Mouse (Mus musculus) layer of hippocampus, adult 11-12 months (tissue): ENCODE data around the gene Cnn3.

ENCODE experiments used
- DNase-seq: peaks from one replicate; pipeline ENCODE4 v3.0.0; 2022; ENCODE audit warnings: low spot score

Cnn3 gene

DNA sequence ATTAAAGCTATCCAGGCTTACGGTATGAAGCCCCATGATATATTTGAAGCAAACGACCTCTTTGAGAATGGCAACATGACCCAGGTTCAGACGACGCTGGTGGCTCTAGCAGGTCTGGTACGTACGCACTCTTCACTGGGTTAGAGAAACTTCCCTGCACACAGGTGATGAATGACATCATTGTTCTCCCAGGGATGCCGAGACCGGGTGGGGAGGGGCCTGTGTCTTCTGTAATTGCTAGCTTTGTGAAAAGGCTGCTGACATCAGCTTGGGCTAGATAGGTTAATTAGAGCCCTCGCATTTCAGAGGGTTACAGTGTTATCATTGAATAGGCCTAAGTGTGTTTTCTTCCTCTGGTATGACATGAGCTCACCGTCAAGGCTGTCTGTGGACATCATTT is 25.1 kb downstream of the Cnn3 start:
- DNase-seq = no peak

DNA sequence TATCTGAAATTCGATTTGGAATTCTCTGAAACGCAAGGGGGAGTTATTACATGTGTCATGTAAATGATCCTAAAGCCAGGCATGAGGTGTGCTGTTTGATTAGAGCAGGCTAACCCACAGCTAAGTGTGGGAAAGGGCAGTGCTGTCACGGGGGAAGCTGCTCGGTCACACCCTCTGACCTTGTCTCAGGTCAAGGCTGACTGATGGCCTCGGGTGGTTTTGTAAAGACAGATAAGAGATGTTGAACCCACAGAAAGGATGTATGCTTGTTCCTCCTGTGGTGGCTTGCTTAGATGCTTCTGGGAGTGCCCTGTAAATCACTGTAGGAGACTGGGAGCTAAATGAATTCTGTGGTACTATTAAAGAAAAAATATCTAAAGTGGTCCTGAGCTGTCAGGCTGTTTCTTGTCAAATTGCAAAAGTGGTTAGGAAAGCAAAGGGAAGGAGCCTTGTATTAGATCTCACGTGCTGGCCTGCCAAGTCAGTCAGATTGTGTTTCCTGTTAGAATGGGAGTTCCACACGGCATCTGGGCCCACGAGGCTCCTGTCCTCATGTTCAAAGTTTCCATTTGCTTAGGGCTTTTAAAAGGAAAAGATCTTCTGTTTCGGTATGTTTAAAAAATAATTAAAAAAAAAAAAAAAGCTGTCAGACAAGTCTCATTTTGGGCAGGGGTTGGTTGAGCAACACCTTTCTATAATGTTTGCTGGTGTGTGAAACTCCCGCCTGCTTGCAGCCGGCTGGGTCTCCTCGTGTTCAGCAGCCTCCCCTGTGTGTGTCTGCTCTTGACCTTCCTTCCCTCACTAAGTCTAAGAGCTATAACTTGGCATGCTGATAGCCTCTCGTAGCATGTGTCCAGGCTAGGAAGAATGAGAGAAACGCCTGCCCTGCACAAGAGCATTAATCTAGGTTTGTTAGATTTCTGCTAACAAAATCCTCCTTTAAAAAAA is 32.5 kb downstream of the Cnn3 start:
- DNase-seq = no peak

DNA sequence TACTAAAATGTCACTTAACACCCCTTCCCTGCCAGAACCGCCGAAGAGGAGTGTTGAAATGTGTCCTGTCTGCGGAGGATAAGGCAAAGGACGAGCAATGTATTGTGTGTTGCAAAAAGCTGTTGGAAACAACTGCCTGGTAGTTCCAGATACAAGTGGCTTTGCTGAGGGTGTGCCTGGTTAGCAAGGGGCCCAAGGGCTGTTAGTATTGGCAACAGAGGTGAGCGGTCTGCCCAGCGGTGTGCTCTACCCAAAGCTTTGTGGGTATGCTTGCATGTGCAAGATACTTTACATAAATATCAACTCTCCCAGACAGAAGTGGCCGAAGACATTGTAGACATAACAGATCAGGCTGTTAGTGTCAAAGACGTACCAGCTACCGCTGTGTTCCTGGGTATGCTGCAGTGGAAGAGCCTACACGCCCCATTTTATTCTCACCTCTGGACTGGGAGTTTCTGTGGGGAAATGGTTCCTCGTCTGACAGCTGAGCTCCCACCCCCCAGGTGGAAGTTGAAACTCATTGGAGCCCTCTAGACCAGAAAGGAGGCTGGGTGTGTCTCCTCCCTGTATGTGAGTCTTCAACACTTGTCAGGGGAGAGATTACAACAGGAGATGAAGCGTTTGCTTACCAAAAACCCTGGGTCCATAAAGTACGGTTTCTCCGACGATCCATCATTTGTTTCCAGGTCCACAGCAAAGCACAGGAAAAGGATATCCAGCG is 34.3 kb downstream of the Cnn3 start:
- DNase-seq = no peak

DNA sequence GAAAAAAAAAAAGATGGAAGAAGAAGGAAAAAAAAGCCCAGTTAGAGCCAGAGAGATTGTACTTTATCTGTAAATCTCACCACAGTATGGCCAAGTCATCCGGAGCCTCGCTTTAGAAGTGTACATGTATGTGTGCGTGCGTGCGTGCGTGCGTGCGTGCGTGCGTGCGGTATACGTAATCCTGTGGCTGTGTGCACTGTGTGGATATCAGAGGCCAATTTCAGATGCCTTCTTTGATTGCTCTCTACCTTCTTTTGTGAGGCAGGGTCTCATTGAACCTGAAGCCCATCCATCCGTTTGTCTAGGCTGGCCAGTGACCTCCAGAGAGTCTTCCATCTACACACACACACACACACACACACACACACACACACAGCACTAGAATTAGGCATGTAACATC is 35.2 kb downstream of the Cnn3 start:
- no peak for DNase-seq

DNA sequence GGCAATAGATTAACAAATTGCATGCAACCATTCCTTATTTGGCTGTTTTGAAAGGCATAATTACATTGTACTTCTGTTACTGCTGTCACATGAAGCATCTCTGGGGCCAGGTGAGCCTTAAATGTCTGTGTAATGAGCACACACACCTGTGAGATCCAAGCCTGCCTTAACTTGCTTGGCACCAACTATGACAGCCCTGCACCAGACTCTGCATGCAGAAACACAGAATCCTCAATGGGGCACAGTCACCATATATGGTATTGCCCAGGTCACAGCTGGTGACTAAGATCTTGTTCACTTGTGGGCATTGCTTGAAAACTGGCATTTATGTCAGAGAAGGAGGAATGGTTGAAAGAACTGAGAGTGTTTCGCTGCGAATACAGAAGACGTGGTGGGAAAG is 36.5 kb downstream of the Cnn3 start:
- DNase-seq = no peak

DNA sequence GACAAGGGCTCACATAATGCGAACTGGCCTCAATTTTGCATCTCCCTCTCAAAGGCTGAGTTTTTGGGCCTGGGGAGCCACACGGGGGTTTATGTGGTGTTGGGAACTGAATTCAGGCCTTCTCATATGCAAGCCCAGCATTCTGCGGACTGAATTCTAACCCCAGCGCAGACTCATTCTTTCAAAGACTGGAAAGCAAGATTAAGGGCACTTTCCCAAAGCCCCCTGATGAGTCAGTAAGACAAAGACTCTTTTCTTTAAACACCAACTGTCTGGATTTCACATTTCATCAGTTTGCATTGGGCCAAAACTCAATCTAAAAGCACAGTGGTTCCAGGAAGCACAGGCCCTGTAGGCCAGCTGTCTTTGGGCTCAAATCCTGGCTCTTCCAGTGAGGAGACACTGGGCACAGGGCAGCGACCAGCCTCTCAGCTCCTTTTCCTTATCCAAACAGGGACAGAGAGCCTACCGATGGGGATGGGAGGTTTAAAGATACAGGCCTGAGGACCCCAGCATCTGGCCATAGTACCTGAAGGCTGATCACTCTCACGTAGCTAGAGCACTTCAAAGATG is 38.5 kb downstream of the Cnn3 start:
- DNase-seq = no peak

DNA sequence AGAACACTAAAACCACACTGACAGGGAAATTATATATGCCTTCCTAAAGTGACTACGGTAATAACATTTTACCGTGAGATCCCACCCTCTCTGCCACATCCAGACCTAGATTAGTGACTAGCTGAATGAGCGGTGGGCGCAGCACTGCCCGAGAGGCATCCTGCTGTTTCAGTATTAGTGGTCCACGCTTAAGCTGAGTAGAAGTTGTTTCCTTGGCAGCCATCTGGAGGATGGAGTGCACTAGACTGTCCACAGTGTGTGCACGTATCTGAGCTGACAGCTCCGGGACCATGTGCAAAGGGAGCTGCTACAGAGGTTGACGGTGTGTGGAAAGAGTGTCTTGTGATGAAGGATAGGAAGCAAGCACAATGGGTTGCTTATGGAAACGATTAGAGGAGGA is 39.5 kb downstream of the Cnn3 start:
- no peak for DNase-seq

DNA sequence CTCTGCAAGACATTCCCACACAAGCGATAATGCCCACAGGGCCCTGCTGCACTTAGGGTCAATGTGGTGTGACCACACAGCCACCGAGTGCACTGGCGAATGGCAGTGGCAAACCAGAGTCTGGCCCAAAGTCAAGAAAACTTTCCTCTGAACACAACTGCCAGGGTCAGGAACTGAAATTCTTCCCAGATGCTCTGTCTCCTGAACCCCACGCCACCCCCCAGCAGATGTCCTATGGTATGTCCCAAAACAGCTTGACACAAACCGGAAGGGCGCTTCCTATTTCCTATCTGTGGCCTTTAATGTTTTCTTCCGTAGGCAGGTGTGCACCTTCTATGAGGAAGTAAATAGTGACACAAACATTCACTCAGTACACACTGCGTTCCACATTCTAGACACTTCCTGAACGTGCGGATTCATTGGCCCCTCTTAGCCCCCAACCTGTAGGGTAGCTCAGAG is 40.8 kb downstream of the Cnn3 start:
- no peak for DNase-seq

DNA sequence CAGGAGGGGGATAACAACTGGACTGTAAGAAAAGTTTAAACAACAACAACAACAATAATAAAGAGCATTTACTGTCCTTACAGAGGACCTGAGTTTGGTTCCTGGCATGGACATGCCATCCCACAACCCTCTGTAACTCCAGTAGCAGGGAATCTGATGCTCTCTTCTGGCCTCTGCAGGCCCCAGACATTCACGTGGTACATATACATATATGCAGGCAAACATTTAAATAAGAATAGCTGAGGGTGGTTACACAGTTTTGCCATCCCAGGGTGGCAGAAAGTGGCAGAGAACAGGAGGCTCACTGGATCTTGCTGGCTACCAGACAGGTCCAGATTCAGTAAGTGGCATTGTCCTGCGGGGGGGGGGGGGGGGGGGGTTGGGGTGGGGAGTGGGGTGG is 41.8 kb downstream of the Cnn3 start:
- DNase-seq = no peak

DNA sequence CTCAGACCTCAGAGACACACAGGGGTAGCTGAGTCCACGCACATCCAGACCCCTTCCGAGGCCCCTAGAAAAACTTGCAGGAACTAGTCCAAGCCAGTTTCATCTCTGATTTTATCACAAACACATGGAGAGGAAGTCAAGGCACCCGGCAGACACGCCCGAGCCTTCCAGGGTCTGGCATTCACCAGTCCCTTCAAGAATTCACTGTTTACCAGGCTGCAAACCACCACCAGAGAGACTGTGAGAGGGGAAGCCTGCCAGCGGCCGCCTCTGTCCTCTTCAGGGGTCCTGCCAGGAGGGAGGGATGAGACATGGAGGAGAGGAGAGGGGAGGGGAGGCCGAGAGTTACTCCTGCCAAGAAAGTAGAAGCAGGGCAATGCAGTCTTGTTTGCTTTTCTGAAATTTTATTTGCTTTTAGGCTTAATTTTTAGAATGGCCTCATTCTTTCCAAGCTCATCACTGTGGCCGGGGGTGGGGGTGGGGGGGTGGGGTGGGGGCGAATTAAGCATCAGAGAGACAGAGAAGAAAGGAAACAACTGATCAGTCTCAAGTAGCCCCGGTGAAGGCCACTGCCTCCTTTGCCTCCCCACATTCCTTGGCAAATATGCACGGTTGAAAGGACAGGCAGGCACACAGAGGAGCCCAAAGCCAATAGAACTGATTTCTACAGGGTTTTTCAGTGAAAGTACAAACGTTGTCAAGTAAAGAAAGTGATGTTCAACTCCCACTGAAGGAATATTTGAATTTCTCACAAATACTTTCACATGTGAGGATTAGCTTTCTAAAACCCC is 43.1 kb downstream of the Cnn3 start:
- DNase-seq = no peak

DNA sequence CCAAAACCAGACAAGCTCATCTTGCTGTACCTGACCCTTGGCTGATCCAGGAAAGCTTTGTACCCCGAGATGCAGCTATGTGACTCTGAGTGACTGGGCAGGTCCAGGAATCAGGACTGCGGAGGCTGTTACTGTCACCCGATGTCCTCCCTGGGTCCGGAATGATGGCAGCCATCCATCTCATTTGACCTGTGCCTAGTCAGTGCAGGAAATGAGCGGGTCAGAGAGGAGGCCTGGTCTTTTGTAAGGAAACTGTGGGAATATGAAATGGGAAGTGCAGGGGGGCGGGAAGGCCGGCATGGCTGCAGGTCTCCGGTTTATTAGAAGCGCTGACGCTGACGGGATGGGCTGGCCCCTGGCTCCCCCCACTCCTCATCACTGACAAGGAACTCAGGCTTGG is 45.4 kb downstream of the Cnn3 start:
- DNase-seq = no peak

DNA sequence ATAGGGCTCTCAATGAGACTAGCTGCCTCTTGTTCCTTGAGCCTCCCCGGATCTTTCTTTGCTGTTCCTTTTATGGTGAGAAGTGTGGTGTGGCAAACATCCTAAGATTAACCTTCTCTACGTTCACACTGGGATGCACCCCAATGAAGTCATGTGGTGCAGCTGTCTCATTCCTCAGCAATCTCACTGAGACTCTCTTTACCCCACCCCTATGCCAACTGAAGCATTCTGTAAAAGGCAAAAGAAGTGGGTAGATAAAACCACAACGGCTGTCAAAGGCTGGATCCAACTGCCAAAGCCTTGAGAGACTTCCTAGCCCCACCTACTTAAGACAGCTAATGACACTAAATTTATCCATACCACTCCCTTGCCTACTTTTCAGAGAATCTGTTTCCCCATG is 48.4 kb downstream of the Cnn3 start:
- DNase-seq = no peak

DNA sequence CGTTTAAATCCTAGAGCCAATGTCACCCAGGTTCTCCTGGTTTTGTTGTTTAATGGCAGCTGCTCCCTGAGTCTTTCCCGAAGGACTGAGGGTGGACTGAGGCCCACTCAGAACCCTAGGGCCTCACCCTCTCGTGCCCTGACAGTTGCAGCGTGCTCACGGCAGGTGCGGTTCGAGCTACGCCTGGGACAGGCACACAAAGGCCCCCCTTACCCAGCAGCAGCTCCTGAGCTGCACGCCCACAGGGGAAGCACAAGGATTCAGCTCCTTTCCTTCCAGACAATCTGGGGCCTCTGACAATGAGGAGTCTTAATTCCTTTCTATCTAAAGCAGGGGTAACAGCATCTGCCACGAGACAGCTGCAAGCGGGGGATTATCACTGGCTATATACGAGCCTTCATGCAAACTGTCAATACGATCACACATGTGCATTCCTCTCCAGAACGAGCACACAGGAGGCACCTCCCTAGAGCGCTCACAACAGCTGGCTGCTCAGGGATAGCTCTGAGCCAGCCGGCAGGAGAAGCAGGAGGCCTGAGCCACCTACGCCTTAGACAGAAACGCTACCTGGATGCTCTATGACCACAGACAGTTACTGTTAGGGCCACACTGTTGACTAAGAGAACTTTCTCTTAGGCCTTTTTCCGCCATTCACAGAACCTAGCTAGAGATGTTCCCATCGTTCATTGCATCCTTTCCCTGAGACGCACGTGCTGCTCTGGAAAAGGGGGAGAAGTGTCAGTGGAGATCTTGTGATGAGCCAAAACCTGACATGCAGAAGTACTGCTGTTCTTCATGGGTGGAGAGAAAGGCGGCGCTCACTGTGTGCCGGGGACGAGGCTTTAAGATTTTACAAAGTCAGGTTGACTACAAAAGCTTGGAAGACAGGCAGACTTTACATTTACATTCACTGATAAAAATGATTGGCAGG is 54.0 kb downstream of the Cnn3 start:
- no peak for DNase-seq

DNA sequence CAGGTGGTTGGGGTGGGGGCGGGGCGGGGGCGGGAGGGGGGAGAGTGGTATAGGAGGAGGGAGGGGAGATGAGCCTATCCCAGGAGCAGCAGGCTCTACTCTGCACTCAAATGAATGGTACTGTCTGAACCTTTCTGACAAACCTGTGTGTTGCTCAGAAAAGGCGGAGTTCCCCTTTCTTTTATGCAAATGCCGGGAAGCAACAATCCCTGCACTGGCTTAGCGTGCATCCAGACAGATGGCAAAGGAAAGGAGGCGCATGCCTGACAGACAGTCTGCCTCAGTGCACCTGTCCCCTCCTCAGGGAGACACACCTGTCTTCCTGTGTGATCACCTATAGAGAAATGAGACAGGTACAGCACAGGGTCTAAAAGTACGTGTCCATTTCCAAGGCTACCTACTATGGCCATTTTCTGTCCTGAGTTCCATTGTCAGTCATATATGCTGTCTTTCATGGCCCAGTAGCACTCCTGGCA is 54.7 kb downstream of the Cnn3 start:
- no peak for DNase-seq

DNA sequence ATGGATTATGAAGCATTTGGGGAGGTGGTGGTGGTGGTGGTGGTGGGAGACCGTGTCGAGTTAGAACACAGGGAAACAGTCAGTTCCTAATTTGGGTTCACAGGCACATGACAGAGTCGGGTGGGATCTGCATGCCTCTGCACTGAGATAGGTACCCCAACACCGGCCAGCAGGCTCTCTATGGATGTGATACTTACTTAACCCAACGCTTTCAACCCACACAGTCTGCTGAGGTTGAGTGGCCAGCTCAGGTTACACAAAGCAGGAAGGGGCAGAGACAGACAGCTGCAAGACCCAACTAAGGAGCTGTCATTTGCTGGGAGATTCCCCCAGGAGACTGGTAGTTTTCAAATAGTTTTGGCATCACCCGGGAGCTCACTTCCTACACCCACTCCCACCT is 55.3 kb downstream of the Cnn3 start:
- DNase-seq = no peak

DNA sequence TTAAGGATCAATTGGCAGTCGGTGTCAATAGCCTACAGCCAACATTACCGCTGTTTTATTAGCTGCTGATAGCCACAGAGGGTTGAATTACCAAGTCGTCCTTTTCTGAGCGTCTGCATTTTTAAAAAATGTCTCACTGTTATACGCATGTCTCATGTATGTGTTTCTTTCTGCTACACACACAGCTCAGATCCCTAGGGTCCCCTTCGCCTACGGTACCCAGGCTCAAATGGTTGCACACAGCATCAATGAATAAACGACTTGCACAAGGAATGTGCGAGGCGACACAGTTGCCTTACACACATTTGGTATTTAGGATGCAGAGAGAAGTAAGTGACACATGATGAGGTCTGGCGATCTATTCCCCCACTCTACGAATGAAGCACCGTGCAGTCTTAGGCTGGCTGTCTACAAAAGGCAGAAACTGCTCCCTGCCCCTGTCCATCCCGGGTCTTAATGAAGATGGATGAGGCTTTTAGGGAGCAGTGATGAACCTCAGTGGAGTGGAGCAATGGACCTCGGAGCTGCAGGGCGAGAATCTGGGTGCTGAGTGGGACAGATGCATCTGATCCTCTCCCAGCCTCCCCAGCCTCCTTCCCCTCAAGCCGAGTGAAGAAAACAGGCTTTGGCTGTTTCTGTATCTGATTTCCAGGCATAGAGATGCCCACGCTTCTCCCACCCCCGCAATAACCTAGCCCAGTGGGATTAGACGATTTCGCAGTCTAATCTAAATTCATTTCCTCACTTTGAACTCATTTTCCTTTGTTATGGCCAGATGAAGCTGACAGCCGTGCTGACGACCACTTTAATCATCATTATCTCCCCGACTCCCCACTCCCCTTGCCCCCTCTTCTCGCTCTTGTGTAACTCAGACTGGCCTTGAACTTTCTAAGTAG is 57.2 kb downstream of the Cnn3 start:
- DNase-seq = no peak

DNA sequence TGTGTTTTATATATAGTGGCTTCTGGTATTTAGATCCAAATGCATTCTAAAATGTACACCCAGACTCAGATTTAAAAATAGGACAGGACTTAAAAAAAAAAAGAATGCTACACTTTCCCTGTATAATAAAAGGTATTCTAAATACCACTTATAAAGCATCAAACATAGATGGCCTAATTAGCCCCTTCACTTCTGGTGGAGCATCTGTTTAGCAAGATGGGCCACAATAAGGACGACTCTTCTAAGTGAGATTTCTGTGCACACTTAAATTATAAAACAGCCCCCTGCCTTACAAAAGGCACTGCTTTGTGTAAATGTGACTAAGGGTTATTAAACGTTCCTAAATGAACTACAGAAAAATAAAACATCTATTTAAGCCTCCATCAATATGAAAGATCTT is 58.9 kb downstream of the Cnn3 start:
- no peak for DNase-seq

DNA sequence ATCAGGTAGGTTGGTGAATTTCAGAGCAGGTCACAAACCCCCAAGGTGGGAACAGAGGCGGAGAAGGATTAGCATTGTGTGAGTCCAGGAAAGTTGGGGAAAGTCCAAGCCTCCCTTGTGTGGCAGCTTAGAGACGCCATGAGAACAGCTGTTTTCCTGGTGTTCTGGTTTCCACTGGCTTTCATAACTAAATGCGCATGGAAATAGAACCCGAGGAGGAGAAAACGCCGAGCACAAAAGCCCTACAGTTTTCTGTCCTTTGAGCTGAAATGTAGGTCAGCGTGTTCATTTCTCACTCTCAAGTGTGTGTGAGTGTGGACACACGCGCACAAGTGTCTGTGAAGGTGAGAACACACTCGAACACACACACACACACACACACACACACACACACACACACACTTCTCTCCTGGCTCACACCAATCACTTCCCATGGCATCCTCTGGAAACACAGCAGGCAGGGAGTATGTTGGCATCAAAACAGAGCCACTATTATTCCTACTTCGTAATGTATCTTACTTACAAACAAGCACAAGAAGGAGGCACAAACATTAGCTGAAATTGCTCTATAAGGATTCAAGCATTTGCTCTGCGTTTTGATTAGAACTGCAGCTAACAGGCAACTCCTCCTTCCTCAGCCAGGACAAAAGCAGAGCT is 63.3 kb downstream of the Cnn3 start:
- DNase-seq = peak; percentile 56

DNA sequence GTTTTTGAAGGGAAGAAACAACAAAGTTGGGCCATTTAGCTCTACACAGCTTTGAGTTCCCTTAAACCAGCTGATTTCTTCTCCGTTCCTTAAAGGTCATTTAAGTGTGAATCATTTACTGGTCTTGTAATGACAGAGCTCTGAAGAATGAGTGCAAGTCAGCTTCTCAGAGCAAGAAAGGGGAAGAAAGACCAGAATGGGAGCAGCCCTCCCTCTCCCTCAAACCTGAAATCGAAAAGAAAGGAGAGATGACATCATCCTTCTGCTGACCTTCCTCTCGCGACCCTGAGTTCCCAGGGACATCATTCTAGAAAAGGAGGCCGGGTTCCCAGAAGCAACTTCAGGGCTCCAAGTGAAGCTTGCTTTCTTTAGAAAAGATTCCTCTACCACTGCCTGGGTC is 64.6 kb downstream of the Cnn3 start:
- no peak for DNase-seq
